Mouse (Mus musculus): ENCODE data around the gene Lrrc4b.

The Lrrc4b gene

DNA sequence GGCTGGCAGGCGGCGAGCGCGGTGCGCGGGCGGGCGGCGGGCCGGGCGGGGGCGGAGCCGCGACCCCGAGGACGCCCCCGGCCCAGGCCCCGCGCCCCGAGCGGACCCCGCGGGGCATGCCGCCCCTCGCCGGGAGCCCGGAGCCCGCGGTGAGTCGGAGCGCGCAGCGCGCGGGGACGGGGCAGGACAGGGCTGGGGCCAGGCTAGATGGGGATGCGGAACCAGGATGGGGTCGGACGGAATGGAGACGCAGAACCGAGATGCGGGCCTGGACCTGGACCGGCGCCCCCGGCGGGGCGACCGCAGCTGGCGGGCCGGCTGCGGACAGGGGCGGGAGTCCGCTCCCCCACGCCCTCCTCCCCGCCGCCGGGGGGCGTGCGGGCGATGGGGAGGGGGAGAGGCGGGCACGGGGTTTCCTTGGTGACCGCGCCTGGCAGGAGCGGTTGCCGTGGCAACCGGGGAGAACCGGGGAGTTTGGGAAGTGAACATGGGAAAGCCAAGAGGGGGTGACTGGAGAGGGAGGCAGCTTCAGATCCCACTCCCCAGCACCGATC is at the start of gene Lrrc4b:
Gene Lrrc4b, plus strand, starts transcription at position 51 of the 554 bp plus-strand sequence.
- peak; percentile 75 to 76 for DNase-seq (ENCODE audit: low spot score in 2 of 2)

GRCm38 (mm10) chr7:44382541-44382940 is 46.3 kb upstream of the Lrrc4b start:
- DNase-seq (ENCODE audit: low spot score in 2 of 2), result peak; percentile 74 to 83

DNA sequence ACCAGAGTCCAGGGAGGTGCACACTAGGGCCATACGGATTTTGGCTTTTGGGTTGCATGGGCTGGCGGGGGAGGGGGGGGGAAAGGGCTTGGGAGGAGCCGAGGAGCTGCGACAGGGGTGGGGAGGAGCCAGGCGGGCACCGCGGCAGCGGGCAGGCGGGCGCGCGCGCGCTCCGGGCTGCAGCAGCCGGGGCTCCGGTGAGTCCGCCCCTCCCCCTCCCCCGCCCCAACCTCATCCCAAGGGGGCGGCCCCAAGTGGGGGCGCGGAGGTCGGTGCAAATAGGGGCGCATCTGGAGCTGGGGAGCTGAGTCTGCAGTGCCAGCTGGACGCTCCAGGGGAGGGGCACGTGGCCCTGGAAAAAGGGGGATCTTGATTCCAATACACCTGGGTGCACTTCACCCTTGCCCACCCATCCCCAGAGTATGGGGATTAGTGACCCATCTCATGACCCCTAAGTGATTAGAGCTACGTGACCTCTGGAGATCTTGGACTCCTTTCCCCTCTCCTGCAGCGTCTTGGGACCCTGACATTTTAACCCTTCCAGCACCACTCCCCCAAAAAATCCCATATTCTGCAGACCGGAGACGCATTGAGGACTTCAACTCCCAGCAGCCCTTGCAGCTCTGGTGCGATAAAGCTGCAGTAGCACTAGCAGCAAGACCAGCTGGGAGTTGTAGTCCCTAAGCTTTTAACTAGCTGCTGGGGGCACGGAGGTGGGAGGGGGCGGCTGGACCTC is 44.7 kb upstream of the Lrrc4b start, which contains the start of gene Syt3:
Gene Syt3, plus strand, starts transcription at position 123 of the 736 bp plus-strand sequence.
- DNase-seq (ENCODE audit: low spot score in 2 of 2), result peak; percentile 68 to 77

DNA sequence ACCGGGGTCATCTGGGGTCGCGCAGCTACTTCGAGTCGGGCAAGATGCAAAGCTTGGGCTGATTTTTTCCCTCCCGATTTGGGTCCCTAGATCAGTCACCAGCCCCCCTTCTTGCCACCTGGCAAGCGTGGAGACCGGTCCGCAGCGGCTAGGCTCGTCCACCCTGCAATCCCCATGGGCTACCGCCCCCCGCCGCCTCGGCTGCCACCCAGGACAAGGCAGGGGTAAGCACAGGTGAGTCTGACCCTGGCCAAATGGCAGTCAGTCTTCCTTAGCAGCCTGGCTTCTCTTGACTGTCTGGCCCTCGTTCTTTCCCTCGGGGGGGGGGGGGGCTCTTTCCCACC is 44.1 kb upstream of the Lrrc4b start:
- DNase-seq (ENCODE audit: low spot score in 2 of 2), result no peak

GRCm38 (mm10) chr7:44385720-44386119 is 43.1 kb upstream of the Lrrc4b start, which contains the start of gene 1700008O03Rik:
TSS of gene 1700008O03Rik (minus strand) at chr7:44385820.
- no peak for DNase-seq (ENCODE audit: low spot score in 2 of 2)

DNA sequence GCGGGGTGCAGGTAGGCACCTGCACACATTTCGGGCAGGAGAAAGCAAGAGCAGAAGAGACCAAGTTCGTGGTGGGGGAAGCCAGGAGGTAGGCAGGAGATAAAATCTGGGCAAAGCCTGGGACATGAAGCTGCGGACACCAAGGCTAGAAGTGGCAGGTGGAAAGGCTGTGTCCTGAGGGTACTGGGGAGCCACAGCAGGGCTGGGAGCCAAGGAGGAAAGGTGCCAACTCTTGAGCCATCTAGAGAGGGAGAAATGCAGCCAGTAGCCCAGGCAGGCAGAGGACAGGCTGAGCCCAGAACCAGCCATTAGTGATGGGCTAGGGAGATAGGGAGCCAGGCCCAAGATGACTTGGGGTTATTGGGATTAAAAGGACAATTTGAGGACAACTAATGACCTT is 37.0 kb upstream of the Lrrc4b start:
- DNase-seq (ENCODE audit: low spot score in 2 of 2), result no peak

GRCm38 (mm10) chr7:44392341-44392740 is 36.5 kb upstream of the Lrrc4b start:
- DNase-seq (ENCODE audit: low spot score in 2 of 2), result no peak

DNA sequence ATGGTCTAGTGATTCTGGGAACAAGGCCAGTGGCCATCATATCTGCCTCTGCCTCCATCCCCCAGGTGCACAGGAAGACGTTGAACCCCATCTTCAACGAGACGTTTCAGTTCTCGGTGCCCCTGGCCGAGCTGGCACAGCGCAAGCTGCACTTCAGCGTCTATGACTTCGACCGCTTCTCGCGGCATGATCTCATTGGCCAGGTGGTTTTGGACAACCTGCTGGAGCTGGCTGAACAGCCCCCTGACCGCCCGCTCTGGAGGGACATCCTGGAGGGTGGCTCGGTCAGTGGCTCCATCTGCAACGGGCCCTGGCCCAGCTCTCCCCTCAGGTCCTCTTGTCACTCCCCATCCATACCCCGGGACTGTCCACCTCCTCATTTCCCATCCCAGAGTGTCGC is 35.5 kb upstream of the Lrrc4b start:
- no peak for DNase-seq (ENCODE audit: low spot score in 2 of 2)

- peak in 1 of 2 experiments; percentile 38 for DNase-seq (ENCODE audit: low spot score in 2 of 2)
Measured at GRCm38 (mm10) chr7:44398570-44398969, 30.2 kb upstream of the Lrrc4b start.

- DNase-seq (ENCODE audit: low spot score in 2 of 2), result no peak
Measured at GRCm38 (mm10) chr7:44401673-44402072, 27.1 kb upstream of the Lrrc4b start.

- DNase-seq (ENCODE audit: low spot score in 2 of 2), result peak; percentile 91 to 95
Measured at GRCm38 (mm10) chr7:44405346-44406014, 23.3 kb upstream of the Lrrc4b start.

DNA sequence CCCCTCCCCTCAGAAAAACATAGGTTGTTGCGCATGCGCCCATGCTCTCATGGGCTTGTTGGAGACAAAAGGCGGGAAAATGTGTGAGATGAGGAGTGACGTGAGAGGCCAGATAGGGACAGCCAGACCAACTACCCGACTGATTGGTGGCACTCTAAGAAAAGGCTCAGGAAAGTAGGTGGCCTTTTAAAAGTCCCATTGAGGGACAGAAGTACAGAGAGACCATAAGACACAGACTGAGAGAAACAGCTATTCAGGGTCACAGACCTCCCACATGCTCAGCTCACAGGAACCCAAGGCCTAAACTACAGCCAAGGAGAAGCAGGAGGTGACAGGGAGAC is 22.8 kb upstream of the Lrrc4b start:
- DNase-seq (ENCODE audit: low spot score in 2 of 2), result no peak

DNA sequence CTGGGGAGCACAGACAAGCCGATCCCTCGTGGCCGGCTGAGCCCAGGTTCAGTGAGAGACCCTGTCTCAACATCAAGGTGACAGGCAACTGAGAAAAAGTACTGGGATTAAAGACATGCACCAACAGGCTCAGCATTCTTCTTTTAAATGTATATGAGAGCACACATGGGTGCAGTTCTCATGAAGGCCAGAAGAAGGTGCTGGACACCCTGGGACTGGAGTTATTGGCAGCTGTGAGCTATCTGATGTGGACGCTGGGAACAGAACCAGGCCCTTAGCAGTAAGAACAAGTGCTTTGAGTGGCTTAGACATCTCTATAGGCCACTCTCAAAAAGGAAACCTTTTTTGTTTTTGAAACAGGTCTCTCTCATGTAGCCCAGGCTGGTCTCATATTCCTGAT is 17.7 kb upstream of the Lrrc4b start:
- no peak for DNase-seq (ENCODE audit: low spot score in 2 of 2)

DNA sequence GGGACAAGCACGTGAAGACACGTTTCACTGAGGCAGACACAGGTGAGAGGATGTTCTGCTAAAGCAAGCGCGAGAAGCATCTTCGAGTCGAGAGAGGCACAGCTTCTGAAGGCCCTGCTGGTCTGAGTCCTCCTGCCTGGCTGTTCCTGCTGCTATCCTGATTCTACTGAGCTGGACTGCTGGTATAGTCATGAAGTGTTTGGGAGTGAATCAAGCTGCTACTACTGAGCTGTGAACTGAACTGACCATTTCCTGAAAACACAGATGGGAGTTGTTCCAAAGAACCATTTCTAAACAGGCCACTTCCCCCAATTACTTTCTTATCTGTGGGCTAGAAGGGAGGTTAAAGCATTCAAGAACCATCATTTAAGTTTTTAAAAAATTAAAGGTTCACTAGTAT is 15.5 kb upstream of the Lrrc4b start:
- no peak for DNase-seq (ENCODE audit: low spot score in 2 of 2)

- DNase-seq (ENCODE audit: low spot score in 2 of 2), result no peak
Measured at GRCm38 (mm10) chr7:44427666-44428065, 1.2 kb upstream of the Lrrc4b start.

GRCm38 (mm10) chr7:44428171-44428950 is 457 bp upstream of the Lrrc4b start:
- DNase-seq (ENCODE audit: low spot score in 2 of 2), result no peak

GRCm38 (mm10) chr7:44429534-44430488 is 993 bp downstream of the Lrrc4b start:
- DNase-seq (ENCODE audit: low spot score in 2 of 2), result peak; percentile 58 to 60

GRCm38 (mm10) chr7:44432550-44432949 is 3.7 kb downstream of the Lrrc4b start:
- DNase-seq (ENCODE audit: low spot score in 2 of 2), result no peak

DNA sequence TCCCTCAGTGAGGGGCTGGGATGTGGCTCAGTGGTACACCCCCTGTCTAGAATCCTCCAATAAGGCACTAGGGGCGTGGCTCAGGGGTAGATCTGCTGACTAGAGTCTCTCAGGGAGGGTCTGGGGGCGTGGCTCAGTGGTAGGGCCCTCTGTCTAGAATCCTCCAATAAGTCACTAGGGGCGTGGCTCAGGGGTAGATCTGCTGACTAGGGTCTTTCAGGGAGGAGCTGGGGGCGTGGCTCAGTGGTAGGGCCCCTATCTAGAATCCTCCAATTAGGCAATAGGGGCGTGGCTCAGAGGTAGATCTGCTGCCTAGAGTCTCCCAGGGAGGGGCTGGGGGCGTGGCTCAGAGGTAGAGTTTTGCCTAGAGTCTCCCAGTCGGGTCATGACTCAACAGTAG is 4.6 kb downstream of the Lrrc4b start:
- DNase-seq (ENCODE audit: low spot score in 2 of 2), result no peak

DNA sequence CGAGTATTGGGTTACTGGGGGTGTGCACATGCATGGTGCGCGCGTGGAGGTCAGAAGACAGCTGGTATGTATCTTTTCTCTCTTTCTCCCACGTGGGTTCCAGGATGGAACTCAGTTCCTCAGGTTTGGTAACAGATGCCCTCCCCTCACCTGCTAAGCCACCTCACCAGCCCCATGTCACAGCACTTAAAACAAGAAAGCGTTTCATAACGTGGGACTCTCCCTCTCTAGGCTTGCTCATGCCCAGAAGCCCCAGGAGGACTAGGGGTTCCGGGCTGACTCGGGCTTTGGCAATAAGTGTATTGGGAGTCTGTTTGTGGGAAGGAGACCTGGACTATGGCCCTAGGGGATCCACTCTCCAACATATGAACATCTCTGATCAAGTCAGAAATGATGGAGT is 5.3 kb downstream of the Lrrc4b start:
- no peak for DNase-seq (ENCODE audit: low spot score in 2 of 2)

DNA sequence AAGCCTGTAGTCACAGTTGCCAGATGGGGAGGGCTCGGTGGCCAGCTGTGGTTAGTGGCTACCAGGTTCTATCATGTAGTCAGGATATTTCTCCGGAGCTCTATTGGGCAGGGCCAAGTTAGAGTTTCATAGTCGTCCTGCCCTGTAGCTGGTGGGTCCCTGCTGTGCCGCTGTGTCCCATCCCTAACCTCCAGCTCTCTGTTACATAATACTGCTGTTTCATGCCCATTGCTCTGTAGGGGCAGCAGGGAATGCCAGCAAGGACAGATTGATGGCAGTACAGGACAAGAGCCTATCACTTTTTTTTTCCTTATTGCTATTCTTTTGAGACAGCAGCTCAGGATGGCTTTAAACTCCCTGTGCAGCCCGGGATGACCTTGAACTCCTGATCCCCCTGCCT is 7.0 kb downstream of the Lrrc4b start:
- DNase-seq (ENCODE audit: low spot score in 2 of 2), result no peak
